ENCODE assay signal across 14 mouse cellular contexts in genomic region chr4:118741881-118742280, GRCm38 (mm10). TPM values are rescaled to one million over a fixed set of nuclear protein-coding genes. Genes with fewer than 3 reads are reported as not detected.
A peak's percentile ranks its signal among the peaks of the same experiment; 100 is the strongest.
DNase-seq lines count a peak whose midpoint lies in the region; ATAC-seq and TF ChIP-seq lines count a peak whose summit lies in the region.
"Had no signal": no experiment of that assay in that cellular context is flagged by ENCODE, and none has a peak within 500 bp of the region (broad histone marks: within the 10 kb centered on the region; RNA-seq: fewer than 3 reads in every experiment).

No protein-coding gene starts in this region.

- H3K27ac ChIP-seq in intestine, embryonic 14.5 days (ENCODE audit: low read depth) = no peak overlapping the region
- H3K27ac ChIP-seq in intestine, postnatal 0 days (ENCODE audit: low read depth, low read length) = no peak overlapping the region
- no peak overlapping the region for H3K27ac ChIP-seq in hindbrain, embryonic 13.5 days
- H3K27ac ChIP-seq in neural tube, embryonic 12.5 days = no peak overlapping the region
- H3K27ac ChIP-seq: embryonic facial prominence, embryonic 13.5 days; liver, embryonic 13.5 days had no signal

- peaks cover 8% of the 10 kb centered on the region; the same call in 1 of the 2 replicates for H3K27me3 ChIP-seq in intestine, embryonic 14.5 days (replicated peaks; ENCODE audit: control insufficient read depth, insufficient read depth, low read length)
- no peaks in the 10 kb centered on the region for H3K27me3 ChIP-seq in intestine, postnatal 0 days (replicated peaks; ENCODE audit: control insufficient read depth, insufficient read depth, low read length)
- H3K27me3 ChIP-seq in hindbrain, embryonic 13.5 days = peaks cover 31% of the 10 kb centered on the region
- H3K27me3 ChIP-seq in neural tube, embryonic 12.5 days (replicated peaks) = peaks cover 17% of the 10 kb centered on the region

- WGBS in intestine, embryonic 14.5 days = 14% methylated on average over 16 of the region's 16 CpGs
- WGBS in intestine, postnatal 0 days = 26% methylated on average over 16 of the region's 16 CpGs
- WGBS in hindbrain, embryonic 13.5 days = 4% methylated on average over 16 of the region's 16 CpGs
- 7% methylated on average over 16 of the region's 16 CpGs for WGBS in neural tube, embryonic 12.5 days

- peak overlapping the region; percentile 8; the same call in 1 of the 2 replicates for H3K4me2 ChIP-seq in intestine, embryonic 14.5 days (ENCODE audit: low read length)
- no peak overlapping the region for H3K4me2 ChIP-seq in intestine, postnatal 0 days (replicated peaks; ENCODE audit: low read depth)
- H3K4me2 ChIP-seq in hindbrain, embryonic 13.5 days = peak overlapping the region; percentile 35
- peak overlapping the region; percentile 32 for H3K4me2 ChIP-seq in neural tube, embryonic 12.5 days (replicated peaks)
- H3K4me2 ChIP-seq: embryonic facial prominence, embryonic 13.5 days; liver, embryonic 13.5 days had no signal

- H3K9me3 ChIP-seq in intestine, embryonic 14.5 days (ENCODE audit: control insufficient read depth, low read length) = 0 out of 2 replicates have a peak, but pooled peaks cover 3% of the 10 kb centered on the region
- H3K9me3 ChIP-seq in intestine, postnatal 0 days (ENCODE audit: control insufficient read depth) = no peaks in the 10 kb centered on the region
- H3K9me3 ChIP-seq in hindbrain, embryonic 13.5 days = no peaks in the 10 kb centered on the region
- 0 out of 2 replicates have a peak, but pooled peaks cover 6% of the 10 kb centered on the region for H3K9me3 ChIP-seq in neural tube, embryonic 12.5 days
- H3K9me3 ChIP-seq: liver, embryonic 13.5 days had no signal

- no peaks in the 10 kb centered on the region for H3K36me3 ChIP-seq in intestine, embryonic 14.5 days (ENCODE audit: control insufficient read depth, insufficient read depth, low read length)
- H3K36me3 ChIP-seq in intestine, postnatal 0 days (ENCODE audit: control insufficient read depth, insufficient read depth) = no peaks in the 10 kb centered on the region
- H3K36me3 ChIP-seq in hindbrain, embryonic 13.5 days = no peaks in the 10 kb centered on the region
- no peaks in the 10 kb centered on the region for H3K36me3 ChIP-seq in neural tube, embryonic 12.5 days
- H3K36me3 ChIP-seq: embryonic facial prominence, embryonic 13.5 days; liver, embryonic 13.5 days had no signal

- no peak overlapping the region for H3K9ac ChIP-seq in intestine, embryonic 14.5 days (ENCODE audit: low read length)
- H3K9ac ChIP-seq in intestine, postnatal 0 days (ENCODE audit: low read depth, low read length) = no peak overlapping the region
- no peak overlapping the region for H3K9ac ChIP-seq in hindbrain, embryonic 13.5 days
- no peak overlapping the region for H3K9ac ChIP-seq in neural tube, embryonic 12.5 days
- H3K9ac ChIP-seq: embryonic facial prominence, embryonic 13.5 days; liver, embryonic 13.5 days had no signal

- H3K4me1 ChIP-seq in intestine, embryonic 14.5 days (replicated peaks; ENCODE audit: control insufficient read depth, insufficient read depth, low read length) = no peaks in the 10 kb centered on the region
- H3K4me1 ChIP-seq in intestine, postnatal 0 days (replicated peaks; ENCODE audit: control insufficient read depth, insufficient read depth, low read length) = no peaks in the 10 kb centered on the region
- peaks cover 9% of the 10 kb centered on the region for H3K4me1 ChIP-seq in hindbrain, embryonic 13.5 days (replicated peaks)
- H3K4me1 ChIP-seq in neural tube, embryonic 12.5 days = no peaks in the 10 kb centered on the region
- H3K4me1 ChIP-seq: embryonic facial prominence, embryonic 13.5 days; liver, embryonic 13.5 days had no signal

- no peak for DNase-seq in intestine, embryonic 14.5 days (ENCODE audit: low spot score)
- DNase-seq in embryo, embryonic 10.5 days (ENCODE audit: low spot score) = peak; percentile 14
- no peak for DNase-seq in natural killer cell, adult 2 months (ENCODE audit: low spot score in 2 of 2)
- no peak for DNase-seq in thymus, postnatal 36 days
- DNase-seq: liver, embryonic 13.5 days; lung, postnatal 4 days; thymus, postnatal 4 days had no signal

- no peak overlapping the region for H3K4me3 ChIP-seq in intestine, embryonic 14.5 days (ENCODE audit: low read depth, low read length)
- no peak overlapping the region for H3K4me3 ChIP-seq in intestine, postnatal 0 days (ENCODE audit: low read depth, low read length)
- H3K4me3 ChIP-seq in hindbrain, embryonic 13.5 days = no peak overlapping the region
- H3K4me3 ChIP-seq in neural tube, embryonic 12.5 days = no peak overlapping the region
- H3K4me3 ChIP-seq: embryonic facial prominence, embryonic 13.5 days; liver, embryonic 13.5 days had no signal

- ATAC-seq in intestine, embryonic 14.5 days (replicated peaks; ENCODE audit: low FRiP score, low TSS enrichment, low read depth) = no peak
- ATAC-seq in intestine, postnatal 0 days = no peak
- ATAC-seq in hindbrain, embryonic 13.5 days (ENCODE audit: low FRiP score) = no peak
- ATAC-seq in neural tube, embryonic 12.5 days (ENCODE audit: low FRiP score, low read depth) = no peak

- no peak for TF ChIP-seq CTCF in intestine, postnatal 0 days (IDR thresholded peaks at IDR 0.05; ENCODE audit: low read depth)

RNA-seq across cellular contexts. Expression of gene Olfr1339, which starts 9.9 kb away (rescaled TPM):
- polyA plus RNA-seq in intestine, embryonic 14.5 days (2014; fragmentation: Nextera tagmentation; extraction: Ambion mirVana) = not detected in 2 replicates
- not detected in 2 replicates for polyA plus RNA-seq in intestine, postnatal 0 days (2015; fragmentation: Nextera tagmentation; extraction: Ambion mirVana)
- not detected in 2 replicates for polyA plus RNA-seq in hindbrain, embryonic 13.5 days (2015; fragmentation: Nextera tagmentation; extraction: Ambion mirVana)
- polyA plus RNA-seq in neural tube, embryonic 12.5 days (2016; fragmentation: Nextera tagmentation; extraction: Ambion mirVana) = not detected in 2 replicates
- polyA plus RNA-seq: embryonic facial prominence, embryonic 13.5 days; heart, postnatal 0 days; kidney, embryonic 14.5 days; liver, embryonic 13.5 days; spleen, adult 2 months had no signal

RNA-seq across cellular contexts. Expression of gene Olfr1338, which starts 16.7 kb away (rescaled TPM):
- not detected in 2 replicates for polyA plus RNA-seq in intestine, embryonic 14.5 days (2014; fragmentation: Nextera tagmentation; extraction: Ambion mirVana)
- not detected in 2 replicates for polyA plus RNA-seq in intestine, postnatal 0 days (2015; fragmentation: Nextera tagmentation; extraction: Ambion mirVana)
- polyA plus RNA-seq in hindbrain, embryonic 13.5 days (2015; fragmentation: Nextera tagmentation; extraction: Ambion mirVana) = not detected in 2 replicates
- polyA plus RNA-seq in neural tube, embryonic 12.5 days (2016; fragmentation: Nextera tagmentation; extraction: Ambion mirVana) = not detected in 2 replicates
- polyA plus RNA-seq: embryonic facial prominence, embryonic 13.5 days; heart, postnatal 0 days; kidney, embryonic 14.5 days; liver, embryonic 13.5 days; spleen, adult 2 months had no signal

RNA-seq across cellular contexts. Expression of gene Olfr1340, which starts 21.9 kb away (rescaled TPM):
- polyA plus RNA-seq in intestine, embryonic 14.5 days (2014; fragmentation: Nextera tagmentation; extraction: Ambion mirVana) = not detected in 2 replicates
- polyA plus RNA-seq in intestine, postnatal 0 days (2015; fragmentation: Nextera tagmentation; extraction: Ambion mirVana) = not detected in 2 replicates
- polyA plus RNA-seq in hindbrain, embryonic 13.5 days (2015; fragmentation: Nextera tagmentation; extraction: Ambion mirVana) = not detected in 2 replicates
- not detected in 2 replicates for polyA plus RNA-seq in neural tube, embryonic 12.5 days (2016; fragmentation: Nextera tagmentation; extraction: Ambion mirVana)
- polyA plus RNA-seq: embryonic facial prominence, embryonic 13.5 days; heart, postnatal 0 days; kidney, embryonic 14.5 days; liver, embryonic 13.5 days; spleen, adult 2 months had no signal

RNA-seq across cellular contexts. Expression of gene Olfr1341, which starts 38.6 kb away (rescaled TPM):
- not detected in 2 replicates for polyA plus RNA-seq in intestine, embryonic 14.5 days (2014; fragmentation: Nextera tagmentation; extraction: Ambion mirVana)
- polyA plus RNA-seq in intestine, postnatal 0 days (2015; fragmentation: Nextera tagmentation; extraction: Ambion mirVana) = not detected in 2 replicates
- not detected in 2 replicates for polyA plus RNA-seq in hindbrain, embryonic 13.5 days (2015; fragmentation: Nextera tagmentation; extraction: Ambion mirVana)
- not detected in 2 replicates for polyA plus RNA-seq in neural tube, embryonic 12.5 days (2016; fragmentation: Nextera tagmentation; extraction: Ambion mirVana)
- polyA plus RNA-seq: heart, postnatal 0 days; kidney, embryonic 14.5 days; liver, embryonic 13.5 days; spleen, adult 2 months had no signal

RNA-seq across cellular contexts. Expression of gene Olfr1337, which starts 40.5 kb away (rescaled TPM):
- polyA plus RNA-seq in intestine, embryonic 14.5 days (2014; fragmentation: Nextera tagmentation; extraction: Ambion mirVana) = not detected in 2 replicates
- polyA plus RNA-seq in intestine, postnatal 0 days (2015; fragmentation: Nextera tagmentation; extraction: Ambion mirVana) = not detected in 2 replicates
- polyA plus RNA-seq in hindbrain, embryonic 13.5 days (2015; fragmentation: Nextera tagmentation; extraction: Ambion mirVana) = not detected in 2 replicates
- polyA plus RNA-seq in neural tube, embryonic 12.5 days (2016; fragmentation: Nextera tagmentation; extraction: Ambion mirVana) = not detected in 2 replicates
- polyA plus RNA-seq: embryonic facial prominence, embryonic 13.5 days; heart, postnatal 0 days; kidney, embryonic 14.5 days; liver, embryonic 13.5 days; spleen, adult 2 months had no signal
